Mouse (Mus musculus): ENCODE measurements around the gene Gtf3c1.

- TF ChIP-seq POLR2A (IDR thresholded peaks at IDR 0.05; ENCODE audit: borderline replicate concordance, control insufficient read depth, low read depth, low read length) = no peak
- no peak for TF ChIP-seq CTCF (IDR thresholded peaks at IDR 0.05; ENCODE audit: control insufficient read depth, insufficient read depth, low read length)
Observed at GRCm38 (mm10) chr7:125643880-125644279, 63.7 kb downstream of the Gtf3c1 start.

Data from bone marrow, adult 2 months (tissue).